Mouse (Mus musculus) CH12.LX (cell line): ENCODE results near the gene Fam69b. TPM values are rescaled to one million over a fixed set of nuclear protein-coding genes. Genes with fewer than 3 reads are reported as not detected.

ENCODE experiments used
- DNase-seq: peaks from one replicate; pipeline ENCODE4 v3.0.0-alpha.2; 2013; ENCODE audit errors: extremely low read depth
- H3K27ac ChIP-seq: 2 replicates; pipeline ENCODE4 v1.5.1; 2012; ENCODE audit warnings: low read depth, mild to moderate bottlenecking, control low read depth, moderate library complexity; ENCODE audit not compliant: insufficient read depth
- H3K27me3 ChIP-seq: replicated peaks from 2 replicates; pipeline ENCODE3; 2012; ENCODE audit warnings: inconsistent platforms
- H3K36me3 ChIP-seq, 2 experiments: replicated peaks in 1 of 2; 2 replicates each; pipeline versions ENCODE3 to v1.6.1; 2012; ENCODE audit warnings: inconsistent platforms in 1 of 2, low read length in 1 of 2, mild to moderate bottlenecking in 1 of 2, mixed read lengths in 1 of 2, moderate library complexity in 1 of 2; ENCODE audit not compliant: control insufficient read depth in 1 of 2, insufficient read depth in 1 of 2
- H3K4me1 ChIP-seq, 2 experiments: 2 replicates each; pipeline ENCODE4 v1.6.1; 2012; ENCODE audit warnings: inconsistent platforms in 1 of 2, moderate library complexity in 1 of 2; ENCODE audit not compliant: insufficient read depth in 2 of 2, control insufficient read depth in 1 of 2
- H3K4me2 ChIP-seq: 2 replicates; pipeline ENCODE4 v1.6.1; 2012; ENCODE audit warnings: low read depth, mild to moderate bottlenecking, control low read depth; ENCODE audit not compliant: poor library complexity, insufficient read depth, severe bottlenecking
- H3K4me3 ChIP-seq, 3 experiments: fragments of 150-350 bp in 1 of 3; sonication (generic) in 1 of 3; replicated peaks in 1 of 3; 2 replicates each; pipeline versions ENCODE3 to v1.5.1; 2011 to 2012; ENCODE audit warnings: low read depth in 2 of 3, low read length in 2 of 3, mild to moderate bottlenecking in 2 of 3, moderate library complexity in 2 of 3, control low read depth in 1 of 3, improper control_type of control experiment in 1 of 3, inconsistent platforms in 1 of 3, mixed read lengths in 1 of 3; ENCODE audit not compliant: poor library complexity in 1 of 3
- H3K79me2 ChIP-seq: replicated peaks from 2 replicates; pipeline ENCODE4 v1.6.1; 2012; ENCODE audit warnings: mild to moderate bottlenecking, moderate library complexity; ENCODE audit not compliant: control insufficient read depth, poor library complexity, insufficient read depth, severe bottlenecking; ENCODE audit errors: extremely low read depth
- H3K9ac ChIP-seq: 2 replicates; pipeline ENCODE4 v1.6.1; 2012; ENCODE audit warnings: low read depth, mild to moderate bottlenecking, control low read depth, moderate library complexity; ENCODE audit not compliant: insufficient read depth
- H3K9me3 ChIP-seq: replicated peaks from 2 replicates; pipeline ENCODE3; 2012; ENCODE audit warnings: low read length, inconsistent platforms, mixed read lengths
- CTCF ChIP-seq, 2 experiments: IDR thresholded peaks in 1 of 2; conservative IDR thresholded peaks in 1 of 2; 2 replicates each; pipeline ENCODE4 v1.5.1; 2011 to 2012; ENCODE audit warnings: low read depth in 2 of 2, low read length in 2 of 2, improper control_type of control experiment in 1 of 2, inconsistent platforms in 1 of 2, mild to moderate bottlenecking in 1 of 2, moderate library complexity in 1 of 2
- ELF1 ChIP-seq: IDR thresholded peaks from 2 replicates; pipeline ENCODE4 v1.6.1; 2014; ENCODE audit warnings: low read depth, mild to moderate bottlenecking, inconsistent platforms, low read length, improper control_type of control experiment
- EP300 ChIP-seq: IDR thresholded peaks from 2 replicates; pipeline ENCODE4 v1.6.1; 2011; ENCODE audit warnings: low read length, improper control_type of control experiment
- ETS1 ChIP-seq: conservative IDR thresholded peaks from 2 replicates; pipeline ENCODE4 v1.6.1; 2012; ENCODE audit warnings: low read depth, mild to moderate bottlenecking, inconsistent platforms, low read length, improper control_type of control experiment, moderate library complexity
- GABPA ChIP-seq: IDR thresholded peaks from 2 replicates; pipeline ENCODE4 v1.6.1; 2012; ENCODE audit warnings: low read depth, low read length, improper control_type of control experiment, inconsistent platforms; ENCODE audit not compliant: insufficient replicate concordance
- HCFC1 ChIP-seq: IDR thresholded peaks from 2 replicates; pipeline ENCODE4 v1.6.1; 2012; ENCODE audit warnings: low read depth, mild to moderate bottlenecking, inconsistent platforms, low read length, improper control_type of control experiment
- IRF4 ChIP-seq: IDR thresholded peaks from 2 replicates; pipeline ENCODE4 v1.6.1; 2014; ENCODE audit warnings: low read depth, mild to moderate bottlenecking, inconsistent platforms, low read length, improper control_type of control experiment
- JUN ChIP-seq: IDR thresholded peaks from 2 replicates; pipeline ENCODE4 v1.6.1; 2011; ENCODE audit warnings: low read depth, mild to moderate bottlenecking, low read length, improper control_type of control experiment, moderate library complexity; ENCODE audit not compliant: insufficient read depth
- KAT2A ChIP-seq: IDR thresholded peaks from 2 replicates; pipeline ENCODE4 v1.6.1; 2012; ENCODE audit warnings: low read length, improper control_type of control experiment, inconsistent platforms; ENCODE audit not compliant: insufficient replicate concordance
- MAZ ChIP-seq: IDR thresholded peaks from 2 replicates; pipeline ENCODE4 v1.6.1; 2012; ENCODE audit warnings: low read depth, mild to moderate bottlenecking, inconsistent platforms, low read length, improper control_type of control experiment, moderate library complexity
- MEF2A ChIP-seq: IDR thresholded peaks from 2 replicates; pipeline ENCODE4 v1.6.1; 2014; ENCODE audit warnings: low read depth, mild to moderate bottlenecking, inconsistent platforms, low read length, improper control_type of control experiment, borderline replicate concordance
- MXI1 ChIP-seq: IDR thresholded peaks from 2 replicates; pipeline ENCODE4 v1.6.1; 2011; ENCODE audit warnings: mild to moderate bottlenecking, low read depth, low read length, improper control_type of control experiment
- POLR2AphosphoS2 ChIP-seq: IDR thresholded peaks from 2 replicates; pipeline ENCODE4 v1.6.1; 2011; ENCODE audit warnings: low read depth, low read length, improper control_type of control experiment
- RCOR1 ChIP-seq: conservative IDR thresholded peaks from 2 replicates; pipeline ENCODE4 v1.6.1; 2012; ENCODE audit warnings: low read depth, mild to moderate bottlenecking, inconsistent platforms, low read length, improper control_type of control experiment
- SIN3A ChIP-seq: IDR thresholded peaks from 2 replicates; pipeline ENCODE4 v1.6.1; 2012; ENCODE audit warnings: low read length, improper control_type of control experiment, inconsistent platforms
- ZKSCAN1 ChIP-seq: IDR thresholded peaks from 2 replicates; pipeline ENCODE4 v1.6.1; 2012; ENCODE audit warnings: low read depth, inconsistent platforms, low read length, improper control_type of control experiment, borderline replicate concordance
- dilution Hi-C: fragments of 300-500 bp; cut with MboI; formaldehyde crosslinking; loops from 2 replicates; pipeline ENCODE4 v1.14.3; 2020; ENCODE audit warnings: low sequenced_read_pairs; ENCODE audit not compliant: extremely low pct_unique_long_range_greater_than_20kb, extremely low pct_ligation_motif_present
- in situ Hi-C: fragments of 300-500 bp; cut with MboI; formaldehyde crosslinking; loops from 3 replicates; pipeline ENCODE4 v1.14.3; 2019; ENCODE audit warnings: low sequenced_read_pairs, low pct_ligation_motif_present, low pct_unique_long_range_greater_than_20kb, mixed read lengths
- polyA plus RNA-seq: library from polyadenylated mRNA; unstranded; fragments of >175 nt; gene quantifications from 2 replicates; pipeline ENCODE4 v1.2.1, GENCODE M21; 2012; ENCODE audit warnings: low read depth; ENCODE audit not compliant: insufficient read length
- total RNA-seq, 2 experiments: library from RNA; depleted of rRNA; stranded (reverse); fragments of 300-350 nt in 1 of 2; fragments of >200 nt in 1 of 2; gene quantifications; 2 replicates each; pipeline ENCODE4 v1.2.3; 2012 to 2014

The Fam69b gene
- total and polyA plus RNA-seq, 3 experiments, result 0.16 to 1.2 TPM; not detected in 1

GRCm38 (mm10) chr2:26611054-26611453 lies 17.2 kb upstream of the Fam69b start:
- no peaks in the 10 kb centered on the region for H3K36me3 ChIP-seq
- TF ChIP-seq KAT2A (no peak), ELF1 (no peak), EP300 (no peak), ETS1 (no peak), MEF2A (no peak), GABPA (no peak), JUN (no peak)
- H3K79me2 ChIP-seq, result no peaks in the 10 kb centered on the region
- peaks cover 4 to 24% of the 10 kb centered on the region in 2 experiments; a peak in 3 of 4 replicates for H3K4me1 ChIP-seq
- no peaks in the 10 kb centered on the region for H3K9me3 ChIP-seq
- H3K4me3 ChIP-seq, result no peak overlapping the region
- peaks cover 85% of the 10 kb centered on the region for H3K27me3 ChIP-seq
- dilution Hi-C loops, result no loop called here
- H3K27ac ChIP-seq, result no peak overlapping the region
- no peak overlapping the region for H3K4me2 ChIP-seq
- no peak overlapping the region for H3K9ac ChIP-seq
- DNase-seq, result no peak
- in situ Hi-C loops, result no loop called here

- no peak for TF ChIP-seq MXI1
- TF ChIP-seq ETS1, result no peak
- no peak for TF ChIP-seq MAZ
- TF ChIP-seq CTCF (conservative IDR thresholded peaks at IDR 0.05 in 1 of 2, IDR thresholded peaks at IDR 0.05 in 1 of 2; ENCODE audit: low read depth in 2 of 2, low read length in 2 of 2), result no peak
- no peak for TF ChIP-seq ZKSCAN1
- no peak for TF ChIP-seq IRF4
- no peak for TF ChIP-seq RCOR1
- TF ChIP-seq SIN3A, result no peak
- TF ChIP-seq HCFC1, result no peak
- no peak for TF ChIP-seq POLR2AphosphoS2
- TF ChIP-seq, all 38 proteins: peak for 0
- Histone ChIP-seq H3K9me3 (peaks cover 3% of the 10 kb centered on the region), H3K27ac (no peak overlapping the region), H3K79me2 (no peaks in the 10 kb centered on the region), H3K9ac (no peak overlapping the region), H3K36me3 (no peaks in the 10 kb centered on the region), H3K4me1 (peaks cover 4 to 16% of the 10 kb centered on the region in 2 experiments; a peak in 3 of 4 replicates), H3K4me2 (no peak overlapping the region), H3K27me3 (peaks cover 85% of the 10 kb centered on the region), H3K4me3 (no peak overlapping the region)
- DNase-seq, result no peak
- dilution Hi-C loops, result no loop called here
- in situ Hi-C loops, result no loop called here
Measured at GRCm38 (mm10) chr2:26611896-26612295, 16.4 kb upstream of the Fam69b start.
